Mouse (Mus musculus): ENCODE results near the gene Acvr1b.

DNA sequence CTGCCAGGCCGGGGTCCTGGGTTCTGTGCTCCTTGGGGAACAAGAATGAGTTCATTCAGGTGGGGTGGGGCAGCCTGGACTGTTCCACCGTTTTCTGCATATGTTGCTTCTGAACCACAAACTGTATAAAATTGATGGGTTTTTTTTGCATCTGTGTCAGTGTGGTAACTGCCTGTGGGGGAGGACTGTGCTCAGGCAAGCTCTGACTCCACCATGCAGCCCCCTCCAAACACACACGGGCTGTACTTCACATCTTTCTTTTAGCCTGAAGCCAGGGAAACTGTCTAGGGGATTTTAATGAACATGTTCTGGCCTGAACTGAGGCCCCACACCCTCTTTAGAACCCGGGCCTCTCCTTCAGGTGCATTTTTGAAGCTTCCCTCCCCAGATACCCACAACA, 58.7 kb downstream of the Acvr1b start:
- no peak for TF ChIP-seq CTCF (IDR thresholded peaks at IDR 0.05; ENCODE audit: control insufficient read depth, insufficient read depth, insufficient read length)
- TF ChIP-seq MAX (IDR thresholded peaks at IDR 0.05): no peak
- no peak for TF ChIP-seq CEBPB (IDR thresholded peaks at IDR 0.05; ENCODE audit: low read depth)
- TF ChIP-seq USF1 (IDR thresholded peaks at IDR 0.05; ENCODE audit: low read depth): no peak
- TF ChIP-seq MYOG (IDR thresholded peaks at IDR 0.05; ENCODE audit: control insufficient read depth, extremely low read depth, insufficient read length): no peak
- TF ChIP-seq MYOD1 (IDR thresholded peaks at IDR 0.05; ENCODE audit: control insufficient read depth, insufficient read length, low read depth): no peak
- no peak for TF ChIP-seq FOSL1 (IDR thresholded peaks at IDR 0.05; ENCODE audit: insufficient read depth, low read length, poor library complexity, severe bottlenecking)

Measured in C2C12 (cell line).